Mouse (Mus musculus): Measurements from ENCODE around the gene Zfp780b.
"Not testable (repeated sequence)": the region's sequence is repeated elsewhere in the genome, so short reads cannot be mapped to it uniquely, and the experiment has no call there.

Zfp780b gene

GRCm38 (mm10) chr7:27978683-27979528, at the start of gene Zfp780b:
Zfp780b (minus strand) TSS chr7:27979171.
- DNase-seq = peak; percentile 76 to 78

GRCm38 (mm10) chr7:28014445-28014810, 35.5 kb upstream of the Zfp780b start:
- DNase-seq = no peak

GRCm38 (mm10) chr7:28013549-28014444, 34.8 kb upstream of the Zfp780b start, which contains the start of gene Zfp850:
Zfp850 (minus strand) TSS chr7:28014115.
- DNase-seq = peak; percentile 75 to 76

- no peak for DNase-seq
Measured at GRCm38 (mm10) chr7:28010271-28010670, 31.3 kb upstream of the Zfp780b start.

- DNase-seq = no peak
Measured at GRCm38 (mm10) chr7:27982197-27982596, 3.2 kb upstream of the Zfp780b start.

- not testable (repeated sequence) for DNase-seq
Measured at GRCm38 (mm10) chr7:27949451-27949850, 29.5 kb downstream of the Zfp780b start.

GRCm38 (mm10) chr7:27941869-27942268, 37.1 kb downstream of the Zfp780b start:
- peak; percentile 56 to 61 for DNase-seq

GRCm38 (mm10) chr7:27933800-27934158, 45.2 kb downstream of the Zfp780b start:
- DNase-seq = not testable (repeated sequence)

- peak; percentile 65 to 69 for DNase-seq
Measured at GRCm38 (mm10) chr7:27933050-27933799, 45.7 kb downstream of the Zfp780b start.

GRCm38 (mm10) chr7:27928818-27929695, 49.9 kb downstream of the Zfp780b start, which contains the start of gene Zfp974:
Zfp974 (minus strand) TSS chr7:27929460.
- DNase-seq = peak; percentile 78 to 80

GRCm38 (mm10) chr7:27927041-27927440, 51.9 kb downstream of the Zfp780b start:
- DNase-seq = not testable (repeated sequence)

GRCm38 (mm10) chr7:27910952-27911351, 68.0 kb downstream of the Zfp780b start:
- DNase-seq = not testable (repeated sequence)
